Mouse (Mus musculus) mesoderm, embryonic 11.5 days (tissue): ENCODE measurements at regions not wholly inside any gene's neighbourhood (a gene's known extent, or its start where the extent isn't known, plus 50 kb on each side); places are given as distances from the start of the nearest gene placed in this dataset.

Experiments
- DNase-seq: peaks from one replicate; pipeline ENCODE4 v3.0.0-alpha.2; 2012; ENCODE audit warnings: low read depth, low spot score

DNA sequence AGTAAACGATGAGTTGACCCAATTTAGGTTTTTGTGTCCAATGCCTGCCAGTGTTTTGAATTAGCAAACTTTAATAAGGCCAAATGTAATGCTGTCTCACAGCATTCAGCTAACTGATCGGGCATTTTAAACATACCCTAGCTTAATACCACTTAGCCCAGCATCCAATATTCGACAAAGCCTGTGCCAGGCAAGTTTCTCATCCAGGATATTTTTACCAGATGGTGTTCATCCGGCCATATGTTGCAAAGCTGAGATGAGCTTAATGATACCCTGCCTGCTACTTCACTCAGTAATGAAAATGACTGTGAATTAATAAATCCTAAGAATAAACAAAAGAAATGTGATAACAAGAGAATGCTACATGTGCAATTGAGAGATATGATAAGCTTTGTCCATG lies 116.8 kb downstream of the Tpm3-rs7 start:
- no peak for DNase-seq

DNA sequence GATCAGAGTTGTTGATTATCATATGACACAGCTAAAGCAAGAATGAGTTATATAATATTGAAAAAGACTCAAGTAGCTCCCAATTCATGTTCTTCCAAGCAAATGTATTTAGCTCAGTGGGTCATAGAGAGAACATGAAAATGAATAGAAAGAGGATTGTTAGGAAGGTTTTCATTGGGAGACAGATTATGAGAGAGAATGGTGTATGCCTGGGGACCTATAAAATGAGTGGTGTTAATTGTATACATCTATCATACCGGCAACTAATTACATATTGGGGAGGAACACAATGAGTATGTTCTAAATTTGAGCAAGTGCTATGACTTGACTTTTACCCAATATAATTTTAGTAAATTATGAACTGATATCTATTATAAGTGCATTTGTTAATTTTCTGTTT lies 127.9 kb downstream of the Tpm3-rs7 start:
- DNase-seq: no peak

DNA sequence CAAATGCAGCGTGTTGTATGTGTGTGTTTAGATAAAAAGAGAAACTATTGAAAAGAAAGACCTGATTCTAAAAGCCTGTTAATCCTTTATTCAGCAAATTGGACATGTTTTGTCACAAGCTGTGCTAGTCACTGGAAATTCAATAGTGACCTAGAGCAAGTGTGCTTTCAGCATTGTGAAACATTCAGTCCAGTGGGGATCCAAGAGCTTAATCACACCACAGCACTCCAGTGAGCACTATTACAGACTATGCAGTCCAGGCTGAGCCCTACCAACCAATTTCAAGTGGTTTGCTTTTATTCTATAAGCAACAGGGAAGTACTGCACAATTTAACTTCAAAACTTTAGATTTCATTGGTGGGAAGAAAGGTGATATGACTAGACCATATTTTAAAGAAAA lies 140.5 kb downstream of the Tpm3-rs7 start:
- DNase-seq: no peak

DNA sequence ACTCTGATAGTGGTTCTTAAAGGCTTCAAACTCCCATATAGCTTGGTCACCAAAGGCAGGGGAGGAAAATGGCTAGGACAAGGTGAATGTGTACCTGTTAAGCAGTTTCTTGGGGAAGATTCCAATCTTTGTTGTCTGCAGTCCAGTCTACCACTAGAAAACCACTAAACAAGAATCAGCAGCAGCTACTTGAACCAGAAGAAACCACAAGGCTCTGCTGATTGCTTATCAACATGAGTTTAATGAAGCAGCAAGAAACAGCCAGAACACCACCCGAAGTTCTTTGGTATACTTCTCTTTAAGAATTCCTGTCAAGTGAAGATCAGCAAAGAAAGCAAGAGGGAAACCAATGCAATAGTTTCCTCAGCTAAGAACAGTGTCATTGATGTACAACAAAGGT lies 143.1 kb downstream of the Tpm3-rs7 start:
- DNase-seq: no peak

DNA sequence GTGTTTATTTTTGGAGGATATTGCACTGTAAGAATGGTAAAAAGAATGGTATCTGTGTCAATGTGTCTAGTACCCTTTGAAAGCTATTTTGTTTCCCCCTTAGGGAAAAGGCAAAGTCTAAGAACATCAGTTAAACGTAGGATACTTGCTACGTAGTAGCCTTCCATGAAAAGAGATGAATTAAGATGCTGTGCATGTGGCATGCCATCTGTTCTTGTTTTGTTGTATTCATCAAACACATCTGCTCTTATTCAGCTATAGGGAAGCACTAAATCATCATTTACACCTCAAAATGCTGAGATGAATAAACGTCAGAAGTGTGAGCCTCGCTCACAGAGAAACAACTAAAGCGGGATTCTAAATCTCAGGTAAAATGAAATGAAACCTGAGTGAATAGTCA lies 154.7 kb downstream of the Tpm3-rs7 start:
- DNase-seq: peak; percentile 9

DNA sequence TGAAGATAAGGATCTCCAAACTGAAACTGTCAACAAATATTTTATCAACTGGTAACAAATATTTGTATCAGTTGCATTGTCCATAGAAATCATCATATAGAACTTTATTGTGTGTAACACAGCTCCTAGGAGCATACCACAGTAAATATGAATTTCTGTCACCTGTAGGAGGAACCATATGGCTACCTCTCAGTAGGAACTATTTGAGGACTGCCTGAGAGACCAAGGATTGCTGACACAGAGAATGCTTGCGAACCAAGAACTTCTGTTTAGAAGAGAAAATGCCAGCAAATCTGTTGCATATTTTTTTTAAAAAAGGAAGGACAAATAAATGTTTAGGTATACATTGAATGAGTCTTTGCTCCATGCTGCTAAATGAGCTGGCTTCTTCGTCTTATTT lies 155.6 kb downstream of the Tpm3-rs7 start:
- DNase-seq: no peak

DNA sequence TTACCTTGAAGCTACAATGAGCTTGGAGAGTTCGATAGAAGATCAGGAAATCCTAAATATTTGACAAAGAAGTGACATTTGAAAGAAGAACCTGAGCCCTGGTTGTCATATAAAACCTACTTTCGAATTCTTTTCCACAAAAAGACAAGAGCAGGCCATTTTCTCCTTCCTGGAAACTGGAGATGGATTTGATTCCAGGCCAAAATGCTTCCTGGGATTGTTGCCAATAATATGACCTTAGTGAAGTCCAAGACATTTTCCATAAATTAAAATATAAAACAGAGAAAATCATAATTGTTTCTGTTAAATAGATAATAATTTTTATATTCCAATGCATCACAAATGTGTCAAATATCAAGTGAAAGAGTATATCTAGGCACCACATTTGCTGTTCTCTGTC lies 172.2 kb downstream of the Tpm3-rs7 start:
- no peak for DNase-seq

DNA sequence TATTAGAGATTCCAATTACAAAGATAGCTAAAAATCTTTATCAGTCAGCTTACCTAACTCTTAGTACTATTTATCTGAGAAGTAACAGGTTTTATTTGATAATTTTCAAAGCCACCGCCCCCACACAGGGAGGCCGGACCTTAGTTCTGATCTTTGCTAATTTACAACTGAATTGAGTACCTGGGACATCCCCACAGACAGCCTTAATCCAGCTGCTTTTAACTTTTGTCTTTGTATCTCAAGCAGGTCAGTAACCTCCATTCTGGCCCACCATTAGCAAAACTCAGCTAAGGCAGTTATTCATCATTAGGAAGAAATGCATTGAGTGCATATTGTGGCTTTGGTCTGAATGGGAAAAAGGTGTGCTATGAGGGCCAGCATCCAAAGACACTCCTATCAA lies 189.4 kb downstream of the Tpm3-rs7 start:
- no peak for DNase-seq
